Mouse (Mus musculus) Patski (cell line): ENCODE data around the gene Isy1. TPM values are rescaled to one million over a fixed set of nuclear protein-coding genes. Genes with fewer than 3 reads are reported as not detected.
A peak's percentile ranks its signal among the peaks of the same experiment; 100 is the strongest.
"Not testable (repeated sequence)": the region's sequence is repeated elsewhere in the genome, so short reads cannot be mapped to it uniquely, and the experiment has no call there.

Experiments used
- ATAC-seq: fragments of 100-300 bp; one replicate; pipeline ENCODE4 v1.8.0; 2021
- CTCF ChIA-PET: fragments of 350-600 bp; sonication (Branson Sonifier 250); formaldehyde crosslinking; loops from one replicate; lab custom pipeline; 2022; ENCODE audit warnings: inconsistent platforms; lab: Charles Lee
- POLR2A ChIA-PET: fragments of 350-600 bp; sonication (Branson Sonifier 250); formaldehyde crosslinking; loops from one replicate; lab custom pipeline; 2022; ENCODE audit warnings: antibody characterized with exemption, inconsistent platforms; lab: Charles Lee
- DNase-seq: peaks from one replicate; pipeline ENCODE4 v3.0.0-alpha.2; 2011; ENCODE audit warnings: low read depth, low spot score
- H3K27me3 ChIP-seq: fragments of 371-371 bp; one replicate; pipeline ENCODE4 v1.5.1; 2021
- CTCF ChIP-seq: fragments of 100-300 bp; IDR thresholded peaks from one replicate; pipeline ENCODE4 v1.5.1; 2021
- in situ Hi-C: fragments of 300-500 bp; cut with MboI; formaldehyde crosslinking; loops from 3 replicates; pipeline ENCODE4 v1.11.1; 2018; ENCODE audit warnings: low pct_unique_long_range_greater_than_20kb, mixed read lengths
- polyA plus RNA-seq: library from polyadenylated mRNA; unstranded; gene quantifications from one replicate; pipeline ENCODE4 v1.2.3, GENCODE M21; 2021

Isy1 gene
- polyA plus RNA-seq, 1 experiment from 2014 or later: 59.6 TPM

DNA sequence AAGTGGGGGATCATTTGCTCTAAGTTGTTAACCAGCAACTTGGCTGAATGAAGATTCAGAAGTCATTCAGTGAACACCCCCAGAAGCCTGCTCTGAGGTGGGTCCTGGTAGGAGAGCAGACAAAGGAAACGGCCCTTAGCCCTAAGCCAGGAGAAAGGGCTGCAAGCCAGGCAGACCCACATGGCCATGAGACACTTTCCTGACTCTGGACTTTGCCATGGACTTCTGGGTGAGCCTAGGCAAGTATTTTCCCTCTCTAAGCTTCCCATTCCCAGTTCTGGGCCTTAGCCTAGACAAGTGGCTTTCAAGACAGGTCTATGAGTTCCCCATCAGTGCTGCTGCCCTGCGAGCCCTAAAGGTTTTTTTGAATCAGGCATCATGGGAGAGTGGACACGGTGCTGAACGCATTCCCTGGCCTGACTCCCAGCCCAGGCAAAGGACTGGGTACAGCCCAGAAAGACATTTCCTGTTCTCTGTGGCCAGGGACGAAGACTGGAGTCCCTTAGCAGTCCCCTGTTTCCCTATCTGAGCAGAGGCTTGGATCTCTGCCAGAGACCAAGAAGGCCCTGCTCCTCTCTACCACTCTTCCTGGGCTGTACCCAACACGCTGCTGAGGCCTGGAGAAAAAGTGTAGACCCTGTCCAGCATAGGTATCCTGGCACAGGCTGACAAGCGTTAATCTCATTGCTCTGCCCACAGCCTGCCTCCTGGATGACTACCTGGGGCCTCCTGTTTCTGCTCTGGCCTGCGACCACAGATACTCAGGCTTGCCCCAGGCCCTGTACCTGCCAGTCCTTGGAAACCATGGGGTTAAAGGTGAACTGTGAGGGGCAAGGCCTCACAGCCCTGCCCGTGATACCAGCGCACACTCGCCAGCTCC, 60.1 kb downstream of the Isy1 start:
- H3K27me3 ChIP-seq: peaks cover 1% of the 10 kb centered on the region
- in situ Hi-C loops: no loop called here
- no peak for DNase-seq
- no peak for TF ChIP-seq CTCF
- peak; percentile 26 for ATAC-seq
- CTCF ChIA-PET: no interaction called here
- POLR2A ChIA-PET: no interaction called here

DNA sequence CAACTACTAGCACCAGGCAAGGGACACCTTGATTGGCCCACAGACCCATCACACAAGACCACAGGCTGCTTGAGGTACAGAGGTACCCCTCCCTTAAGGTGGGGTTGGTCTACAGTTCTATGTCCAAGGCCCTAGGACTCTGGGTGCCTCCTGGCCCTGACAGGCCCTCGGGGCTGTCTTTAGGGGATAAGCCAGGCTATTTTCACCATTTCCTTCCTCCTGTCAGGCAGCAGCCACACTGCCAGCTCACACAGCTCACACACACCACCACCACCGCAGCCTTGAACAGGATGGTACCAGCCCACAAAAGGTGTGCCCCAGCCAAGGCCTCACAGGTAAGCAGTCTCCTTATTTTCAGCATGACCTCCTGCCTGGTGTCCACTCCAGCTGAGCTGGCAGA, 60.8 kb downstream of the Isy1 start, which contains the start of gene Gp9:
Gene Gp9, plus strand, starts transcription at position 231 of the 400 bp plus-strand sequence.
- ATAC-seq (no peak), DNase-seq (no peak)
- CTCF ChIA-PET: no interaction called here
- no peak for TF ChIP-seq CTCF
- in situ Hi-C loops: no loop called here
- peaks cover 7% of the 10 kb centered on the region for H3K27me3 ChIP-seq
- POLR2A ChIA-PET: no interaction called here

GRCm38 (mm10) chr6:87776663-87777062, 61.9 kb downstream of the Isy1 start:
- DNase-seq (no peak), ATAC-seq (no peak)
- ChIA-PET CTCF (no interaction called here), POLR2A (no interaction called here)
- peaks cover 9% of the 10 kb centered on the region for H3K27me3 ChIP-seq
- in situ Hi-C loops: no loop called here
- TF ChIP-seq CTCF: no peak

GRCm38 (mm10) chr6:87775588-87776245, 62.9 kb downstream of the Isy1 start:
- peaks cover 9% of the 10 kb centered on the region for H3K27me3 ChIP-seq
- POLR2A ChIA-PET: no interaction called here
- CTCF ChIA-PET: no interaction called here
- TF ChIP-seq CTCF: no peak
- in situ Hi-C loops: no loop called here
- DNase-seq (no peak), ATAC-seq (no peak)

GRCm38 (mm10) chr6:87774909-87775308, 63.7 kb downstream of the Isy1 start:
- in situ Hi-C loops: no loop called here

DNA sequence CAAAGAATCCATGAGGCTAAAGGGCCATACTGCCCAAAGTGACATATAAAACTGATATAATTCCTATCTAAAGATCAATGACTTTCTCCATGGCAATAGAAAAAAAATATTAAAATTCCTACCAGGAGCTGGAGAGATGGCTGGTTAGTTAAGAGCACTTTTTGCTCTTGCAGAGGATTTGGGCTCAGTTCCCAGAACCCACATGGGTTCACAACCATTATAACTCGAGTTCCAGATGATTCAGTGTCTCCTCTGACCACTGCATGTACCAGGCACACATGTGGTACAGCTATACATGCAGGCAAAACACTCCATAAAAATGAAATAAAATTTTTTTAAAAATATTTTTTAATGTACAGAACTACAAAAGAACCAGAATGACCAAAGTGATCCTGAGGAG, 64.1 kb downstream of the Isy1 start:
- POLR2A ChIA-PET: no interaction called here

More at GRCm38 (mm10) chr6:87774909-87775308, 63.7 kb downstream of the Isy1 start:
- no peak for TF ChIP-seq CTCF
- ATAC-seq: no peak
- POLR2A ChIA-PET: no interaction called here
- H3K27me3 ChIP-seq: peaks cover 9% of the 10 kb centered on the region
- CTCF ChIA-PET: no interaction called here
- no peak for DNase-seq

DNA sequence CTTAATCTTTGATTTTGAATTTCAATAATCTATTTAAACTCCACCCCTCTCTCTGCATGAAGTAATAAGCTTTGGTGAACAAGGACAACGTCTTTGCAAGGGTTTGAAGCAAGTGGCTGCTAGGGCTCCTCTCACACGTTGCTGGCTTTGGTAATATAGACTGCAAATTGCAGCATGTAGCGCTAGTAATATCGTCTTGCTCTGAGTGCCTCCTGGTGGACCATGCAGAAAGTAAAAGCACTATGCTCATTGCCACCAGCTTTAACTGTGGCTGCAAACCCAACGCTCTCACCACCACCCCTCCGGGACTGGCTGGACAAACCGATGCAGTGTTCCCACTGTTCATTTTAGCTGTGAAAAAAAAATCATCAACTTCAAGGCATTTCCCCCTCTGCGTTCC, 68.0 kb downstream of the Isy1 start:
- POLR2A ChIA-PET: no interaction called here
- DNase-seq: no peak
- CTCF ChIA-PET: no interaction called here

More for the DNA sequence above, 64.1 kb downstream of the Isy1 start:
- TF ChIP-seq CTCF: no peak
- CTCF ChIA-PET: no interaction called here
- peaks cover 9% of the 10 kb centered on the region for H3K27me3 ChIP-seq
- no peak for DNase-seq
- no peak for ATAC-seq
- in situ Hi-C loops: no loop called here

DNA sequence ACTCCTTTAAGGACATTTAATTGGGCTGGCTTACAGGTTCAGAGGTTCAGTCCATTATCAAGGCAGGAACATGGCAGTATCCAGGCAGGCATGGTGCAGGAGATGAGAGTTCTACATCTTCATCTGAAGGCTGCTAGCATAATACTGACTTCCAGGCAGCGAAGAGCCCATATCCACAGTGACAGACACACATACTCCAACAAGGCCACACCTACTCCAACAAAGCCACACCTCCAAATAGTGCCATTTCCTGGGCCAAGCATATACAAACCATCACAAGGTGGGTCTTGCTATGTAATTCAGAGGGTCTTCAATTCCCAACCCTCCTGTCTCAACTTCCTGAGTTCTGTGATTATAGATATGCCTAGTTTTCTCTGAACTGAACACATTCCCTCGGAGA, 74.3 kb downstream of the Isy1 start:
- in situ Hi-C loops, ATAC-seq, DNase-seq, H3K27me3 ChIP-seq, POLR2A ChIA-PET: not testable (repeated sequence)
- CTCF ChIA-PET: interaction anchor here (1.0 to 1.4 kb wide), 2 partner anchors 45 to 234 kb away, joined by 3 read pairs; no protein-coding TSS in a partner anchor

More for the DNA sequence above, 68.0 kb downstream of the Isy1 start:
- ATAC-seq: no peak
- TF ChIP-seq CTCF: no peak
- peaks cover 9% of the 10 kb centered on the region for H3K27me3 ChIP-seq
- in situ Hi-C loops: no loop called here

Other genes starting within 250 kb of the Isy1 start
- gene Prokr1, start 248.1 kb downstream of the Isy1 start, polyA plus RNA-seq: 0.28 TPM
- 12.1 TPM for gene Aplf, start 166.6 kb downstream of the Isy1 start, polyA plus RNA-seq
- gene Efcc1, start 107.9 kb downstream of the Isy1 start, polyA plus RNA-seq: 0.10 TPM
- gene Gp9, start 60.7 kb downstream of the Isy1 start, polyA plus RNA-seq: not detected
- gene Rab43, start 26.6 kb downstream of the Isy1 start, polyA plus RNA-seq: 26.7 TPM
- gene Gm45140, start 3.0 kb downstream of the Isy1 start, polyA plus RNA-seq: 11.2 TPM
- 364 TPM for gene Cnbp, start 12.3 kb upstream of the Isy1 start, polyA plus RNA-seq
- gene Copg1, start 49.0 kb upstream of the Isy1 start, polyA plus RNA-seq: 128 TPM
- 36.8 TPM for gene Hmces, start 75.1 kb upstream of the Isy1 start, polyA plus RNA-seq
- 29.6 TPM for gene H1fx, start 142.8 kb upstream of the Isy1 start, polyA plus RNA-seq
- 345 TPM for gene Rab7, start 206.5 kb upstream of the Isy1 start, polyA plus RNA-seq
- 218 TPM for gene Rpn1, start 245.7 kb upstream of the Isy1 start, polyA plus RNA-seq